Mouse (Mus musculus) embryonic facial prominence, embryonic 13.5 days (tissue): ENCODE results near the gene Rpl36. TPM values are rescaled to one million over a fixed set of nuclear protein-coding genes. Genes with fewer than 3 reads are reported as not detected.
"Not testable (repeated sequence)": the region's sequence is repeated elsewhere in the genome, so short reads cannot be mapped to it uniquely, and the experiment has no call there.

Experiments used
- ATAC-seq: fragments of 200-750 bp; cut with Nextera tagmentation; 2 replicates; pipeline ENCODE4 v1.8.0; 2017; ENCODE audit warnings: low read depth; ENCODE audit not compliant: insufficient number of reproducible peaks, insufficient read depth, low FRiP score, low TSS enrichment
- H3K27ac ChIP-seq: fragments of 300-500 bp; sonication (generic); 2 replicates; pipeline ENCODE4 v1.5.1; 2015; ENCODE audit warnings: moderate library complexity, mild to moderate bottlenecking, inconsistent platforms
- H3K27me3 ChIP-seq: fragments of 300-500 bp; sonication (generic); 2 replicates; pipeline ENCODE4 v1.6.1; 2015; ENCODE audit warnings: mild to moderate bottlenecking, inconsistent platforms
- H3K36me3 ChIP-seq: fragments of 300-500 bp; sonication (generic); 2 replicates; pipeline ENCODE4 v1.6.1; 2015; ENCODE audit warnings: mild to moderate bottlenecking, inconsistent platforms
- H3K4me1 ChIP-seq: fragments of 300-500 bp; sonication (generic); 2 replicates; pipeline ENCODE4 v1.6.1; 2015; ENCODE audit warnings: inconsistent platforms
- H3K4me2 ChIP-seq: fragments of 300-500 bp; sonication (generic); 2 replicates; pipeline ENCODE4 v1.6.1; 2015; ENCODE audit warnings: moderate library complexity, mild to moderate bottlenecking, inconsistent platforms
- H3K4me3 ChIP-seq: fragments of 300-500 bp; sonication (generic); 2 replicates; pipeline ENCODE4 v1.5.1; 2015; ENCODE audit warnings: mild to moderate bottlenecking, inconsistent platforms
- H3K9ac ChIP-seq: fragments of 300-500 bp; sonication (generic); 2 replicates; pipeline ENCODE4 v1.6.1; 2015; ENCODE audit warnings: mild to moderate bottlenecking, inconsistent platforms
- H3K9me3 ChIP-seq: fragments of 300-500 bp; sonication (generic); 2 replicates; pipeline ENCODE4 v1.6.1; 2016; ENCODE audit warnings: inconsistent platforms
- WGBS: fragments of 180-500 bp; shearing (Covaris S2); methylation state at CpG from one replicate; pipeline ENCODE4 v1.1.7; 2015; ENCODE audit warnings: mixed read lengths; 5-methylcytosine and 5-hydroxymethylcytosine counted together
- polyA plus RNA-seq: library from polyadenylated mRNA; unstranded; fragments of >200 nt; fragmentation: Nextera tagmentation; extraction: Ambion mirVana; gene quantifications from 2 replicates; pipeline ENCODE4 v1.2.1, GENCODE M21; 2015

Gene Rpl36
- polyA plus RNA-seq, 1 experiment from 2014 or later: 1,978 TPM

- WGBS: under 1% methylated on average over 46 of the region's 51 CpGs
- ATAC-seq: peak; percentile 90
- no peaks in the 10 kb centered on the region for H3K9me3 ChIP-seq
- H3K27me3 ChIP-seq: no peaks in the 10 kb centered on the region
- H3K36me3 ChIP-seq: peaks cover 23% of the 10 kb centered on the region
- peaks cover 27% of the 10 kb centered on the region for H3K4me1 ChIP-seq
- peak within 1 kb of the TSS; percentile 93 for H3K9ac ChIP-seq
- peak within 1 kb of the TSS; percentile 79 for H3K4me3 ChIP-seq
- peak within 1 kb of the TSS; percentile 82 for H3K27ac ChIP-seq
- peak within 1 kb of the TSS; percentile 96 for H3K4me2 ChIP-seq
These were observed 13.7 kb downstream of the Rpl36 start, which contains the start of gene Lonp1 for GRCm38 (mm10) chr17:56626754-56627470. Gene Lonp1 (minus strand): TSS chr17:56626887.

- peak within 1 kb of the TSS; percentile 96 for H3K4me2 ChIP-seq
- H3K4me1 ChIP-seq: peaks cover 27% of the 10 kb centered on the region
- peak within 1 kb of the TSS; percentile 79 for H3K4me3 ChIP-seq
- no peaks in the 10 kb centered on the region for H3K27me3 ChIP-seq
- H3K36me3 ChIP-seq: peaks cover 15% of the 10 kb centered on the region
- H3K27ac ChIP-seq: peak within 1 kb of the TSS; percentile 82
- H3K9me3 ChIP-seq: no peaks in the 10 kb centered on the region
- H3K9ac ChIP-seq: peak within 1 kb of the TSS; percentile 64
- 6% methylated on average over 26 of the region's 26 CpGs for WGBS
- ATAC-seq: no peak
These were observed 14.5 kb downstream of the Rpl36 start, which contains the start of gene Catsperd for GRCm38 (mm10) chr17:56627530-56628277. Gene Catsperd (plus strand): TSS chr17:56628143.

DNA sequence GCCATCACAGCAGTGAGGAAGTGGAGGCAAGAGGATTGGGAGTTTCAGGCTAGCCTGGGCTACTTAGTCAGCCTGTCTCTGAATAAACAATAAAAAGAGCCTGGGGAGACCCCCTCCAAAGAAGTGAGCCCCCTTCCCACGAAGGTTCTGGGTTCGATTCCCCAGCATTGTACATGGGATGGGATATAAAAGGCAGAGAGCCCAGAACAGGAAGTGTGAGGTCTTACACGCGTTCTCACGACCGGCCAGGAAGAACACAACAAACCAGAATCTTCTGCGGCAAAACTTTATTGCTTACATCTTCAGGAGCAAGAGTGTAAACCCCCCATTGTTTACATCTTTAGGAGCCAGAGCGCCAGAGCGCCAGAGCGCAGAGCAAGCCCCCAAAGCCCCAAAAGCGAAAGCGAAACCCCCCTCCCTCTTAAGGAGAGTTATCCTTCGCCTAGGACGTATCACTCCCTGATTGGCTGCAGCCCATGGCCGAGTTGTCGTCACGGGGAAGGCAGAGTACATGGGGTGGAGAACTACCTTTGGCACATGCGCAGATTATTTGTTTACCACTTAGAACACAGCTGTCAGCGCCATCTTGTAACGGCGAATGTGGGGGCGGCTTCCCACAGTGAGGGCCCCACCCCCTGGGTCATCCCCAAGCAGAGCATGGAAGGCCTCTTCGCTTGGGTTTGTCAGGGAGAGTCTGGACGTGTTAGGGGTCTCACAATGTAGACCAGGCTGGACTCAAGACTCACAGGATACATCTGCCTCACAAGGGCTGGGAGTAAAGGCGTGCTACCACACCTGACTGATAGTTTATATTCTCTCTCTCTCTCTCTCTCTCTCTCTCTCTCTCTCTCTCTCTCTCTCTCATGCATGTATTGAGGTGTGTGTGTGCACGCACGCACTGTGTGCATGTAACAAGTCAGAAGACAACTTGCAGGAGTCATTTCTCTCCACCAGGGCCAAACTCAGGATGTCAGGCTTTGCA is 16.9 kb downstream of the Rpl36 start:
- not testable (repeated sequence) for H3K4me2 ChIP-seq, H3K4me3 ChIP-seq, H3K9ac ChIP-seq, H3K36me3 ChIP-seq, H3K27me3 ChIP-seq, H3K27ac ChIP-seq, ATAC-seq, H3K9me3 ChIP-seq
- WGBS: 88% methylated on average over 27 of the region's 27 CpGs
- peaks cover 20% of the 10 kb centered on the region for H3K4me1 ChIP-seq

DNA sequence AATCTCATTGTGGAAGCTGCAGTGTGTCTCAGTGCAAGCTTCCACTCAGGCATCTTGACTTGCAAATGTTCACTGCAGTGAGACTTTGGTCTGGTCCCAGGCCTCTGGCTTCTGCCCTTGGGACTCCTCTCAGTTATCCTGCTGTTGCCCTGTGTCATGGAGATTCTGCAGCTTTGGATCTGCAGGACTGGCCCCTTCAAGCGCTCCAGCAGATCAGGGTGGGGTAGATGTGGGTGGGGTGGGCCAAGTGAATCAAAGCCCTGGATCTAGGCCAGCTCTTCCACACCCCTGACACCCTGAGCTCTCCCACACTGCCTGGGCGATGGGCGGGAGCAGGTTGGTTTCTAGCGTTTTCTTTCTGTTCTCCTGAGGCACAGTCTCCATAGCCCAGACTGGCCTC is 18.6 kb downstream of the Rpl36 start:
- no peak overlapping the region for H3K4me3 ChIP-seq
- ATAC-seq: no peak
- 54% methylated on average over 4 of the region's 4 CpGs for WGBS
- H3K9ac ChIP-seq: no peak overlapping the region
- H3K36me3 ChIP-seq: no peaks in the 10 kb centered on the region
- no peaks in the 10 kb centered on the region for H3K27me3 ChIP-seq
- no peak overlapping the region for H3K4me2 ChIP-seq
- H3K9me3 ChIP-seq: no peaks in the 10 kb centered on the region
- peaks cover 9% of the 10 kb centered on the region for H3K4me1 ChIP-seq
- no peak overlapping the region for H3K27ac ChIP-seq

GRCm38 (mm10) chr17:56634023-56634422 is 20.8 kb downstream of the Rpl36 start:
- Histone ChIP-seq H3K4me3 (no peak overlapping the region), H3K36me3 (no peaks in the 10 kb centered on the region), H3K9ac (no peak overlapping the region), H3K4me2 (no peak overlapping the region), H3K9me3 (no peaks in the 10 kb centered on the region), H3K4me1 (no peaks in the 10 kb centered on the region), H3K27me3 (no peaks in the 10 kb centered on the region), H3K27ac (no peak overlapping the region)
- ATAC-seq: no peak
- 83% methylated on average over 6 of the region's 6 CpGs for WGBS

- H3K9me3 ChIP-seq: no peaks in the 10 kb centered on the region
- no peaks in the 10 kb centered on the region for H3K36me3 ChIP-seq
- no peak overlapping the region for H3K4me2 ChIP-seq
- H3K9ac ChIP-seq: no peak overlapping the region
- H3K27ac ChIP-seq: no peak overlapping the region
- no peak overlapping the region for H3K4me3 ChIP-seq
- no peaks in the 10 kb centered on the region for H3K27me3 ChIP-seq
- WGBS: 78% methylated on average over 4 of the region's 4 CpGs
- ATAC-seq: no peak
- no peaks in the 10 kb centered on the region for H3K4me1 ChIP-seq
These were observed 30.0 kb downstream of the Rpl36 start for GRCm38 (mm10) chr17:56643237-56643636.

GRCm38 (mm10) chr17:56647546-56647945 is 34.3 kb downstream of the Rpl36 start:
- no peak overlapping the region for H3K9ac ChIP-seq

DNA sequence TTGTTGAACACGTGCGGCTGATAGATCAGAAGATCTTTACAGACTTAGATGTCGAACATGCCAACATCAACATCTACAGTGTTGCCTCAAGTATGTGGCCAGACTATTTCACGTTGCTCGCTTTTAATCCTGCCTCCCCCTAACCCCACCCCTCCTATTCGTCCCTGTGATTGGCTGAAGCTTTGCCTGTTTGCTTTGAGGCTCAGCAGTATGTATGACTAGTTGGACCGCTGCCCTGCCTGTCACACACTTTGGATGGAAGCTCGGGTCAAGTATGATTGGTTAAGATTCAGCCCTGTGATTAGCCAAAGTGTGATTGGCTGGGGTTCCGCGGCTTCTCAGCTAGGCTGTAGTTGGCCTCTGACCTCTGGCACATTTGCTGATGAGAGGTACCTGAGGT is 38.6 kb downstream of the Rpl36 start:
- H3K4me1 ChIP-seq: no peaks in the 10 kb centered on the region
- no peak for ATAC-seq
- H3K9ac ChIP-seq: no peak overlapping the region
- H3K4me2 ChIP-seq: no peak overlapping the region
- no peaks in the 10 kb centered on the region for H3K9me3 ChIP-seq
- H3K36me3 ChIP-seq: no peaks in the 10 kb centered on the region
- 34% methylated on average over 10 of the region's 10 CpGs for WGBS
- H3K4me3 ChIP-seq: no peak overlapping the region
- H3K27ac ChIP-seq: no peak overlapping the region
- no peaks in the 10 kb centered on the region for H3K27me3 ChIP-seq

More at GRCm38 (mm10) chr17:56647546-56647945, 34.3 kb downstream of the Rpl36 start:
- ATAC-seq: no peak
- Histone ChIP-seq H3K27ac (no peak overlapping the region), H3K4me2 (no peak overlapping the region), H3K4me1 (no peaks in the 10 kb centered on the region), H3K36me3 (no peaks in the 10 kb centered on the region), H3K4me3 (no peak overlapping the region), H3K27me3 (no peaks in the 10 kb centered on the region), H3K9me3 (no peaks in the 10 kb centered on the region)
- WGBS: 59% methylated on average over 11 of the region's 13 CpGs

GRCm38 (mm10) chr17:56654771-56655170 is 41.6 kb downstream of the Rpl36 start:
- Histone ChIP-seq H3K9me3 (no peaks in the 10 kb centered on the region), H3K4me3 (no peak overlapping the region), H3K36me3 (no peaks in the 10 kb centered on the region), H3K4me2 (no peak overlapping the region), H3K27me3 (no peaks in the 10 kb centered on the region), H3K27ac (no peak overlapping the region), H3K9ac (no peak overlapping the region), H3K4me1 (no peaks in the 10 kb centered on the region)
- no peak for ATAC-seq
- 76% methylated on average over 2 of the region's 2 CpGs for WGBS

DNA sequence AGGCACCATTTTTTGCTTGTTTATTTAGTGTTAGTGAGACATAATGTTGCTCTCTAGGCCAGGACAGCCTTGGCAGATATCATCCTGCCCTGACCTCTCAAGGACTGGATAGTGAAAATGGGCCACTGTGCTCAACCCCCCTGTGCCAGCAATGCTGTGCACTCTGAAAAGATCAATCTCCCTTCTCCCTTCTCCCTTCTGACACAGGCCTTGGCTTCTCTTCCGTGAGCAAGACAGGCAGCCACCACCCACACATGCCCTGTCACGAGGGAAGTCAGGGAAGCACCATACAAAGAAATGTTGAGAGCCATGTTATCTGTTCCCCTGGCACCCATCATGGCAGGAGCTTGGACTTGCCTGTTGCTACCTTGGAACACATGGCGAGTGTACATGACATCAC is 42.1 kb downstream of the Rpl36 start:
- Histone ChIP-seq H3K4me1 (no peaks in the 10 kb centered on the region), H3K4me3 (no peak overlapping the region), H3K27ac (no peak overlapping the region), H3K36me3 (no peaks in the 10 kb centered on the region), H3K9me3 (no peaks in the 10 kb centered on the region), H3K27me3 (no peaks in the 10 kb centered on the region), H3K9ac (no peak overlapping the region), H3K4me2 (no peak overlapping the region)
- ATAC-seq: no peak
- 82% methylated on average over 3 of the region's 3 CpGs for WGBS

DNA sequence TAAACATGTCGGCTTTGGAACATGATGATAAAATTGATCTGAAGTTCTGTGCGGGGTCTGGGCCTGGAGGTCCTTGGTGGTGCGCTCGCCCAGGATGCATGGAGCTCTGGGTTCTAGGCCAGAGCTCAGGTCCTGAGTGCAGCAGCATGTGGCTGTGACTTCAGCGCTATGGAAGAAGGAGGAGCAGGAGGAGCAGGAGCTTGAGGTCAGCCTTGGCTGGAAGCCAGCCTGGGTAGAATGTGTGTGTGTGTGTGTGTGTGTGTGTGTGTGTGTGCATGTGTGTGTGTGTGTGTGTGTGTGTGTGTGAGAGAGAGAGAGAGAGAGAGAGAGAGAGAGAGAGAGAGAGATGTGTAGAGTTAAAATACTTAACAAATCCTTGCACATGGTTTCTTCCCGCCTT is 43.0 kb downstream of the Rpl36 start:
- Histone ChIP-seq H3K27ac (no peak overlapping the region), H3K27me3 (no peaks in the 10 kb centered on the region), H3K36me3 (no peaks in the 10 kb centered on the region), H3K4me1 (no peaks in the 10 kb centered on the region), H3K9me3 (no peaks in the 10 kb centered on the region), H3K9ac (no peak overlapping the region), H3K4me3 (no peak overlapping the region), H3K4me2 (no peak overlapping the region)
- no peak for ATAC-seq
- 77% methylated on average over 6 of the region's 6 CpGs for WGBS
